Mouse (Mus musculus) thymus, adult 2 months (tissue): ENCODE measurements around the gene Gm826.

Source experiments
- CTCF ChIP-seq: fragments of 200-500 bp; IDR thresholded peaks from 2 replicates; pipeline ENCODE4 v1.5.1; 2012; ENCODE audit warnings: mild to moderate bottlenecking, control low read depth, low read length, moderate library complexity, borderline replicate concordance; ENCODE audit not compliant: control insufficient read depth, poor library complexity, insufficient read depth; ENCODE audit errors: extremely low read depth
- POLR2A ChIP-seq: fragments of 200-500 bp; IDR thresholded peaks from 2 replicates; pipeline ENCODE4 v1.6.1; 2012; ENCODE audit warnings: mild to moderate bottlenecking, low read length, control low read depth, moderate library complexity; ENCODE audit not compliant: control insufficient read depth, poor library complexity, insufficient read depth; ENCODE audit errors: extremely low read depth

- TF ChIP-seq POLR2A (no peak), CTCF (no peak)
These were observed 30.0 kb downstream of the Gm826 start for GRCm38 (mm10) chr2:160303992-160304391.
